Mouse (Mus musculus): ENCODE results near the gene Btc. TPM values are rescaled to one million over a fixed set of nuclear protein-coding genes. Genes with fewer than 3 reads are reported as not detected.

Btc gene
- polyA plus RNA-seq, 2 experiments from 2014 or later, result 0.47 to 0.61 TPM

- ATAC-seq, result peak; percentile 34
These were observed 82.4 kb downstream of the Btc start for GRCm38 (mm10) chr5:91320348-91320747.

GRCm38 (mm10) chr5:91313971-91314370 lies 88.8 kb downstream of the Btc start:
- ATAC-seq, result no peak

- ATAC-seq, result no peak
These were observed 91.0 kb downstream of the Btc start for GRCm38 (mm10) chr5:91311767-91312166.

GRCm38 (mm10) chr5:91308576-91308975 lies 94.2 kb downstream of the Btc start:
- no peak for ATAC-seq

- ATAC-seq, result peak; percentile 49
These were observed 94.9 kb downstream of the Btc start for GRCm38 (mm10) chr5:91307907-91308306.

Other genes starting within 250 kb of the Btc start
- gene Parm1, start 114.6 kb upstream of the Btc start, polyA plus RNA-seq (2017; shearing (Covaris generic)), result not detected

All from CD4-positive, CD25-positive, alpha-beta regulatory T cell, adult 4 months (primary cell).